Comparison of ENCODE assay signal across 13 mouse cellular contexts in genomic region chr9:54776451-54776982, GRCm38 (mm10). TPM values are rescaled to one million over a fixed set of nuclear protein-coding genes. Genes with fewer than 3 reads are reported as not detected.
DNase-seq lines count a peak whose midpoint lies in the region; ATAC-seq lines count a peak whose summit lies in the region.
"Had no signal": no experiment of that assay in that cellular context is flagged by ENCODE, and none has a peak within 500 bp of the region (broad histone marks: within the 10 kb centered on the region; RNA-seq: fewer than 3 reads in every experiment).

No protein-coding gene starts in this region.

- intact Hi-C loops in gastrocnemius, postnatal 14 days (cut with DNase I; ENCODE audit: low total_unique reads): no loop called here

- DNase-seq in layer of hippocampus, adult 11-12 months (ENCODE audit: low spot score): peak; percentile 8
- DNase-seq in layer of hippocampus, postnatal 25 days (ENCODE audit: extremely low spot score in 1 of 2, low spot score in 1 of 2): no peak
- DNase-seq in right cerebral cortex, postnatal 10 days (ENCODE audit: low spot score in 2 of 2): peak; percentile 56 to 64
- no peak for DNase-seq in right cerebral cortex, postnatal 25 days
- DNase-seq in gonadal fat pad, adult 2 months (ENCODE audit: low read depth): peak; percentile 38
- DNase-seq in gastrocnemius, postnatal 14 days: no peak
- DNase-seq: cerebellum, postnatal 36 days; heart, postnatal 4 days; right cerebral cortex, adult 18-20 months; thymus, postnatal 14 days had no signal

- ATAC-seq in erythroblast, adult 5-6 weeks (replicated peaks; ENCODE audit: low FRiP score, poor library complexity, severe bottlenecking): no peak

RNA-seq across cellular contexts. Expression of gene Crabp1, which starts 12.0 kb away (rescaled TPM):
- 1 to 10 TPM; 1.3 to 1.7 TPM for total RNA-seq in layer of hippocampus, postnatal 25 days (2021)
- 3.5 and 6.7 TPM in 2 replicates for polyA plus RNA-seq in gonadal fat pad, adult 2 months (2012; rRNA removed)
- 1 to 10 TPM; 1.4 to 1.7 TPM for total RNA-seq in gastrocnemius, postnatal 14 days (2021)
- total RNA-seq in erythroblast, adult 5-6 weeks (2015; ENCODE audit: low replicate concordance): not detected in 2 replicates
- total RNA-seq in erythroblast, adult 5-6 weeks (2017; ENCODE audit: low replicate concordance): not detected in 2 replicates
- total RNA-seq: CH12.LX had no signal
- polyA plus RNA-seq: macrophage had no signal

RNA-seq across cellular contexts. Expression of gene Wdr61, which starts 42.2 kb away (rescaled TPM):
- total RNA-seq in layer of hippocampus, postnatal 25 days (2021): 10 to 100 TPM; 57.7 to 61.0 TPM
- polyA plus RNA-seq in gonadal fat pad, adult 2 months (2012; rRNA removed): 34.1 and 46.5 TPM in 2 replicates
- 10 to 100 TPM; 18.4 to 22.7 TPM for total RNA-seq in gastrocnemius, postnatal 14 days (2021)
- 22.8 and 49.2 TPM in 2 replicates for total RNA-seq in erythroblast, adult 5-6 weeks (2015; ENCODE audit: low replicate concordance)
- 18.7 and 22.6 TPM in 2 replicates for total RNA-seq in erythroblast, adult 5-6 weeks (2017; ENCODE audit: low replicate concordance)

Comparison
In these comparisons a context has a peak if more than half of its experiments do, and no peak if none do; other contexts are left out.
1. DNase-seq: peak in layer of hippocampus, adult 11-12 months (single experiment), right cerebral cortex, postnatal 10 days (2 of 2) and gonadal fat pad, adult 2 months (single experiment); none in layer of hippocampus, postnatal 25 days (0 of 2), right cerebral cortex, postnatal 25 days (single experiment) and gastrocnemius, postnatal 14 days (single experiment).